13 mouse cellular contexts compared by ENCODE assay signal in the genomic region with DNA sequence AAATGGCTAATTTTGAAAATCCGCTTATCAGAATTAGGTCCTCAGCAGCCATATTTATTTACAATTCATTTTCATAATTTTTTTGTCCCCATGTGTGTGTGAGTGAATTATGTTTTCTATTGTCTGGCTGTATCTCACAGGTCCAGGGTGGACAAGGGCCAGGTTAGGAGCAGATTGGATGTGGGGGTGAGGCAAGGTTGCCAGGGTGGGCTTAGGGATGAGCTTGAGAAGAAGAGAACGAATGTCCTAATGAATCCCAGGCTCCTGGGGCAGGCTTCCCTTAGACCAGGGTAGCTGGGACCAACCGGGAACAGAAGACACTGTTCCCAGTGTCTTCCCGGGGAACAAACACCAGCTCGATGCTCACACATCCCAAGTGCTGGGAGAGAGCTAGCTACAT.
A peak's percentile ranks its signal among the peaks of the same experiment; 100 is the strongest.
DNase-seq lines count a peak whose midpoint lies in the region; ATAC-seq and TF ChIP-seq lines count a peak whose summit lies in the region.
"Had no signal": no experiment of that assay in that cellular context is flagged by ENCODE, and none has a peak within 500 bp of the region (broad histone marks: within the 10 kb centered on the region; RNA-seq: fewer than 3 reads in every experiment).

No protein-coding gene starts in this region.

- H3K27ac ChIP-seq in heart, embryonic 12.5 days (ENCODE audit: poor library complexity, severe bottlenecking) = no peak overlapping the region
- no peak overlapping the region; the same call in 1 of the 2 replicates for H3K27ac ChIP-seq in forebrain, embryonic 11.5 days (ENCODE audit: low read depth, low read length)
- no peak overlapping the region for H3K27ac ChIP-seq in hindbrain, embryonic 16.5 days (ENCODE audit: low read depth, low read length)
- no peak overlapping the region for H3K27ac ChIP-seq in midbrain, postnatal 0 days (ENCODE audit: low read depth, low read length)
- H3K27ac ChIP-seq in kidney, adult 2 months (ENCODE audit: insufficient read depth, low read depth, low read length) = no peak overlapping the region
- H3K27ac ChIP-seq: liver, embryonic 12.5 days; stomach, postnatal 0 days had no signal

- no peak for TF ChIP-seq CTCF in midbrain, postnatal 0 days (IDR thresholded peaks at IDR 0.05)
- no peak for TF ChIP-seq CTCF in kidney, adult 2 months (conservative IDR thresholded peaks at IDR 0.05; ENCODE audit: insufficient read depth, insufficient read length, low read depth, low read length)

- TF ChIP-seq POLR2A in kidney, adult 2 months (IDR thresholded peaks at IDR 0.05; ENCODE audit: low read depth, low read length) = no peak

- 46% methylated on average over 5 of the region's 5 CpGs for WGBS in heart, embryonic 12.5 days
- 43% methylated on average over 5 of the region's 5 CpGs for WGBS in forebrain, embryonic 11.5 days
- WGBS in hindbrain, embryonic 16.5 days = 49% methylated on average over 5 of the region's 5 CpGs
- WGBS in midbrain, postnatal 0 days = 40% methylated on average over 5 of the region's 5 CpGs
- 64% methylated on average over 5 of the region's 5 CpGs for WGBS in kidney, adult 2 months

- H3K9me3 ChIP-seq in heart, embryonic 12.5 days (replicated peaks) = no peaks in the 10 kb centered on the region
- H3K9me3 ChIP-seq in forebrain, embryonic 11.5 days (ENCODE audit: control insufficient read depth, low read length) = no peaks in the 10 kb centered on the region
- H3K9me3 ChIP-seq in hindbrain, embryonic 16.5 days (ENCODE audit: control insufficient read depth, low read length) = no peaks in the 10 kb centered on the region
- H3K9me3 ChIP-seq in midbrain, postnatal 0 days (ENCODE audit: low read length) = no peaks in the 10 kb centered on the region
- H3K9me3 ChIP-seq: liver, embryonic 12.5 days had no signal

- intact Hi-C loops in gastrocnemius, postnatal 14 days (cut with DNase I; ENCODE audit: low total_unique reads) = no loop called here

- DNase-seq in heart, adult 18-20 months = no peak
- no peak for DNase-seq in forebrain, embryonic 11.5 days (ENCODE audit: low spot score)
- DNase-seq in midbrain, postnatal 0 days (ENCODE audit: low spot score) = no peak
- no peak for DNase-seq in kidney, adult 2 months
- no peak for DNase-seq in gastrocnemius, postnatal 14 days
- DNase-seq in left cerebral cortex, adult 18-20 months (ENCODE audit: low spot score in 2 of 2) = no peak
- DNase-seq: B cell, adult 2 months; kidney, adult 18-20 months; lung, postnatal 36 days had no signal

- H3K4me3 ChIP-seq in heart, embryonic 12.5 days = no peak overlapping the region
- H3K4me3 ChIP-seq in forebrain, embryonic 11.5 days (ENCODE audit: low read depth, low read length) = peak overlapping the region; percentile 24; the same call in 1 of the 2 replicates
- no peak overlapping the region for H3K4me3 ChIP-seq in hindbrain, embryonic 16.5 days (ENCODE audit: low read length)
- no peak overlapping the region for H3K4me3 ChIP-seq in midbrain, postnatal 0 days (ENCODE audit: low read depth, low read length)
- no peak overlapping the region for H3K4me3 ChIP-seq in kidney, adult 2 months (ENCODE audit: insufficient read depth, low read depth, low read length)
- H3K4me3 ChIP-seq: liver, embryonic 12.5 days had no signal

- no peak overlapping the region for H3K9ac ChIP-seq in heart, embryonic 12.5 days
- H3K9ac ChIP-seq in forebrain, embryonic 11.5 days (ENCODE audit: low read length) = peak overlapping the region; percentile 54
- no peak overlapping the region; the same call in 1 of the 2 replicates for H3K9ac ChIP-seq in hindbrain, embryonic 16.5 days (ENCODE audit: low read depth, low read length)
- no peak overlapping the region for H3K9ac ChIP-seq in midbrain, postnatal 0 days (replicated peaks; ENCODE audit: low read length, poor library complexity, severe bottlenecking)
- H3K9ac ChIP-seq: liver, embryonic 12.5 days had no signal

- H3K36me3 ChIP-seq in heart, embryonic 12.5 days = no peaks in the 10 kb centered on the region
- H3K36me3 ChIP-seq in forebrain, embryonic 11.5 days (ENCODE audit: control insufficient read depth, insufficient read depth, low read length) = no peaks in the 10 kb centered on the region
- no peaks in the 10 kb centered on the region for H3K36me3 ChIP-seq in hindbrain, embryonic 16.5 days (ENCODE audit: control insufficient read depth, insufficient read depth, low read length)
- no peaks in the 10 kb centered on the region for H3K36me3 ChIP-seq in midbrain, postnatal 0 days (ENCODE audit: insufficient read depth, low read length)
- H3K36me3 ChIP-seq in kidney, adult 2 months (ENCODE audit: control insufficient read depth, insufficient read depth, low read length) = no peaks in the 10 kb centered on the region
- H3K36me3 ChIP-seq: liver, embryonic 12.5 days had no signal

- H3K4me2 ChIP-seq in heart, embryonic 12.5 days = peak overlapping the region; percentile 56; the same call in 1 of the 2 replicates
- H3K4me2 ChIP-seq in forebrain, embryonic 11.5 days (ENCODE audit: low read depth, low read length, severe bottlenecking) = peak overlapping the region; percentile 62
- peak overlapping the region; percentile 27 for H3K4me2 ChIP-seq in hindbrain, embryonic 16.5 days (ENCODE audit: low read length)
- H3K4me2 ChIP-seq in midbrain, postnatal 0 days (ENCODE audit: low read depth, low read length, poor library complexity, severe bottlenecking) = 0 out of 2 replicates have a peak overlapping the region, but pooled peaks have one; percentile 35
- H3K4me2 ChIP-seq: liver, embryonic 12.5 days had no signal

- no peaks in the 10 kb centered on the region for H3K4me1 ChIP-seq in heart, embryonic 12.5 days (replicated peaks)
- peaks cover 16% of the 10 kb centered on the region; the same call in 1 of the 2 replicates for H3K4me1 ChIP-seq in forebrain, embryonic 11.5 days (replicated peaks; ENCODE audit: control insufficient read depth, insufficient read depth, low read length)
- peaks cover 32% of the 10 kb centered on the region for H3K4me1 ChIP-seq in hindbrain, embryonic 16.5 days (ENCODE audit: control insufficient read depth, insufficient read depth, low read depth, low read length)
- peaks cover 7% of the 10 kb centered on the region; the same call in 1 of the 2 replicates for H3K4me1 ChIP-seq in midbrain, postnatal 0 days (ENCODE audit: insufficient read depth, low read length)
- no peaks in the 10 kb centered on the region for H3K4me1 ChIP-seq in kidney, adult 2 months (ENCODE audit: control insufficient read depth, insufficient read depth, low read length)
- H3K4me1 ChIP-seq: liver, embryonic 12.5 days had no signal

- no peak for ATAC-seq in heart, embryonic 12.5 days (ENCODE audit: insufficient number of reproducible peaks, low FRiP score)
- no peak for ATAC-seq in forebrain, embryonic 11.5 days (replicated peaks; ENCODE audit: low FRiP score)
- ATAC-seq in hindbrain, embryonic 16.5 days = no peak
- no peak for ATAC-seq in midbrain, postnatal 0 days (ENCODE audit: low FRiP score)
- ATAC-seq: liver, embryonic 12.5 days had no signal

- H3K27me3 ChIP-seq in heart, embryonic 12.5 days (replicated peaks) = peaks cover 61% of the 10 kb centered on the region
- H3K27me3 ChIP-seq in forebrain, embryonic 11.5 days (ENCODE audit: control insufficient read depth, insufficient read depth, low read length) = no peaks in the 10 kb centered on the region
- H3K27me3 ChIP-seq in hindbrain, embryonic 16.5 days (replicated peaks; ENCODE audit: control insufficient read depth, insufficient read depth, low read length) = no peaks in the 10 kb centered on the region
- no peaks in the 10 kb centered on the region for H3K27me3 ChIP-seq in midbrain, postnatal 0 days (ENCODE audit: insufficient read depth, low read length)
- H3K27me3 ChIP-seq in kidney, adult 2 months (replicated peaks; ENCODE audit: control insufficient read depth, insufficient read depth, low read length) = no peaks in the 10 kb centered on the region
